Mouse (Mus musculus) 416B (cell line): ENCODE results near the gene Fam214a.

Experiments used
- DNase-seq: peaks from one replicate; pipeline ENCODE4 v3.0.0; 2011; ENCODE audit warnings: low read depth

Gene Fam214a

DNA sequence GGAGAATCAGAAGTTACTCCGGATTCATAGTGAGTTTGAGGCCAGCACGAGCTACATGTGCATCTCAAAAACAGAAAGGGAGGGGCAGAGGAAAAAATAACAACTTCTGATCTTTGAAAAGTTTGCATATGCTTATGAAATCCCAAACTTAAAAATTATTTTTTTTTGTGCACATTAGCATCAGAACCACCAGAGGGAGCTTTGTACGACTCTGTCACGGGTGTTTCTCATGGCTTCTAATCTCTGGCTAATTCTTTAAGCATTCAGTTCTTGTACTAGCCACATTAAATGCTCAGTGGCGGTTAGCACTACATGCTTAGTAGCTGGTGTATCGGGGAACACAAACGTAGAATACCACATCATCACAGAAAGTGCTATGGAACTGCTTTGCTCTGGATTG, 80.5 kb downstream of the Fam214a start:
- peak; percentile 56 for DNase-seq

DNA sequence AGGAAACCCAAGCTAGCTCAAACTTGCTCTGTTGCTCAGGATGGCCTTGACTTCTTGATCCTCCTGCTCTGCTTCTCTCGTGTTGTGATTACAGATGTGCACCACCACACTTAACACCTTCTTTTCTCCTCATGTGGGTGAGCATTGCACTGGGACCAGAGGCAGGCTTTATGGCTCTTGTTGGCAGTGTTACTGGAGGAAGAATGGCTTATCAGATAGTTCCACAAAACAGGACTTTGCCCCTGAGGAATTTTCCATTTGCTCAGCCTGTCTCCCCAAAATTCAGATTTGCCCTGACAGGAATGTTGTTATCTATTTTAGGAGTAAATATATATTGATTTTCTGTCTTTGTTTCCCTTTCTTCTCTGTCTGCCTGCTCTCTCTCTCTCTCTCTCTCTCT, 82.0 kb downstream of the Fam214a start:
- DNase-seq = no peak

DNA sequence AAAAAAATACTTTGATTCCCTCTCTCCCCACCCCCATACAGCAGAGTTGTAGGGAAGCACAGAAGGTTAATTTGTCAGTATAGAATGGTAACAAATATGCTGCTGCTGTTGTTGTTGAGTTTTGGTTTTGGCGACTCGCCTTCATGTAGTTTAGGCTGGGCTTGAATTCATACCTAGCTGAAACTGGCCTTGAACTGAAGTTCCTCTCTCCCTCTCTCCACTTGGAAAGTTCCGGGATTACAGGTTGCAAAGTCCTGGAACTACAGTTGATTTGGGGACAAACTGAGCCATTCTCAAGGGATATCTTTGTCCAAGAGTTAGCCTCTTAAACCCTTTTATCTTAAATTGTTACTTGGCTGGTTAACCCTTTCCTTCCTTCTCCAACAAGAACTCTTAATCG, 83.3 kb downstream of the Fam214a start:
- DNase-seq = no peak

DNA sequence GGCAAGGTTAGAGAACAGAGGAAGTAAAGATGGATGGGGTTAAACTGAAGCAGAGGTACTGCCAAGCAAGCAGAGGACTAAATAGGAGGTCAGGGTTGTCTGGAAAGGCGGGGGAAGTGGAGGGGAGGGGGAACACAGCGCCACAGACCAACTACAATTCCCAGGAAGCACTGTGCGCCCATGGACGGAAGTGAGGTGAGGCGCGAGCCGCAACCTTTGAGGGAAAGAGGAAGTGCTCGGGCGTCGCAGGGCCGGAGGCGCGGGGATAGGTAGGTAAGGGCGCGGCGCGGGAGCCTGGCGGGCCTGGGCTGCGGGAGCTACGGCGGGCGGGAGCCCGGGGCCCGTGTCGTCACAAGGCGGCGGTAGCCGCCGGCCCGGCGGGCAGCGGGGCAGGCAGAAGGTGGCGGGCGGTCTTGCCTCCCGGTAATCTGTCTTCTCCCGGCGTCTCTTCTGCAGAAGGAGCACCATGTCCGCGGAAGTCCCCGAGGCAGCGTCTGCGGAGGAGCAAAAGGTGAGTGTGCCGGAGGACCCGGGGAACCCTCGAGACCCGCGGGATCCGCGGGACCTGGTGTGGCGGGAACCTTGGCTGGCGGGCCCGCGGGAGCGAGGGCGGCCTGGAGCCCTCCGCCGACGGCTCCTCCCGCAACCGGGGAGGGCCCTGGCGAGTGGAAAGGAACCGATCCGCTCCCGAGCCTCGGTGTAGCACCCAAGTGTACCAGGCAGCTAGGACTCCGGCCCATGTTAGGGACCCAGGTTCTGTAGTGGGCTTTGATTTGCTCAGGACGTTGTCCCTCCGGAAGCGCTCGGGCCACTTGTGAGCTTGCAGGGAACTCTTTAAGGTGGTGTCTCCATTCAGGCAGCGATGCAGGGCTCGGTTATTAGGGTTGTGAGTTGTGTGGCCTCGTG, 85.0 kb downstream of the Fam214a start, which contains the start of gene Arpp19:
Gene Arpp19 (plus strand): TSS at position 164 of the 906 bp plus-strand sequence.
- peak; percentile 88 for DNase-seq

DNA sequence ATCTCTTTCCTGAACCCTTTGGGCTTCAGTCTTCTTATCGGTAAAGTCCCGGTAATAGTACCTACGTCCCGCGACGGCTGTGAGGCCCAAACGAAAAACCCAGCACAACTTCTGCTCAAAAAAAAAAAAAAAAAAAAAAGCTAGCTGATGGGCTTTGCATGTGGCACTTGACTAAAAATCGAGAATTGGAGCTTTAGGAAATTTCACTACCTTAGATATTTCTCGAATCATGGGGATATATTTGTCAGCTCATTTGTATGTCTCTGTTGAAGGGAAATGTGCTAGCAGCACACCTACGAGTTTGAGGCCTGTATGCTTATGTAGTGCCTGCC, 85.6 kb downstream of the Fam214a start:
- DNase-seq = peak; percentile 33

DNA sequence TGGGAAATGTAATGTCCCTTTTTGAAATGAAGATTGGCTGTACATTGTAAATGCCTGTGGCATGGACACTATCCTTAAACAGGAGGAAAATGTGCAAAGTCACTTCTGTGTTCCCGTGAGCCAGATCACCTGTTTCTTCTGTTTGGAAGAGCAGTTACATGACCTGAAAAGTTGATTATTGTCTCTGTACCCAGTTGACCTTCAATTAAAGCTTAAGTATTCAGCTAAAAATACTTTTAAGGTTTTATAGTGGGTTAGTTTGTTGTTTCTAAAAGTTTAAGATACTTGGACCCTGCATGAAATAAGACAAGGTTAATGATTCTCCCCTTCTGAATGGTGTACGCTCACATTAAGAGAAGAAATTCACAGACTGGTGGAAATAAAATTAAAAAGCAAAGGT, 87.9 kb downstream of the Fam214a start:
- no peak for DNase-seq

DNA sequence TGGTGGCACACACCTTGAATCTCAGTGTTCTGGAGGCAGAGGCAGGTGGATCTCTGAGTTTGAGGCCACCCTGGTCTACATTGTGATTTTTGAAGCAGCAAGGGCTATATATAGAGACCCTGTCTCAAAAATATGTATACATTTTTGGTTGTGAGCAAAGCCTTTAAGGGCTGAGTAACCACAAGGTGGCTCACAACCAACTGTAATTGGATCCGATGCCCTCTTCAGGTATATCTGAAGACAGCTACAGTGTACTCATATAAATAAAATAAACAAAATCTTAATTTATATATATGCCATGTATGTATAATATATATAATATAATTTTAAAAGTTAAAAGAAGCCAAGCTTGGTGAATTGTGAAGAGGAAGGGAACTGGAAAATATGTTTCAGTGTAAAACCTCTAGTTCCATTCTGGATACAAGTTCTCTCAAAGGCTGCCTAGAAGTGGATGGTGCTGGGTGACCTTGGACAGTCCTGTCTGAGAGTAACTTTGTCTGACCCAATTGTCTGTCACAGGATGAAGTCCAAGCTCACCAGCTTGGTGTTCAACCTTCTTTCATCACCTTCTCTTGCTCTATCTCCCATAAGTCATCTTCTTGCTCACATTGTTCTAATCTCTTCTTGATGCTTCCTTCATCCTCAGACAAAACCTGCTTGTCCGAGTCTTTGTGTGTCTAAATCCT, 89.3 kb downstream of the Fam214a start:
- no peak for DNase-seq

DNA sequence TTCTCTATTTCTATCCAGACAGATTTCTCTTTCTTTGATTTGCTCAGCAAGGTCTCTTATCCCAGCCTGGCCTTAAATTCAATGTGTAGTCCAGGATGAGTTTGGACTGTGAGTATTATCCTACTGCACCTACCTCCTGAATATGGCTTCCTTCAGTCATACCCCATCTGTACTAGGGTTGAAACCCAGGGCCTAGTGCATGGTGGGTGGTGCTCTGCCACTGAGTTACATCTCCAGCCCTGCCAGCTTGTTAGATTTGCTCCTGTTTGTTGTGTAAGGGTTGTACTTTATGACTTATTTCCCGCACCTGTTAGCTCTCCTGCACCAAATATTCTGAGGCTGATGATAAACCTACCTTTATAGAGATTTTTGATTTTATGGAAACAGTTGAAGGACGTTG, 90.5 kb downstream of the Fam214a start:
- no peak for DNase-seq

DNA sequence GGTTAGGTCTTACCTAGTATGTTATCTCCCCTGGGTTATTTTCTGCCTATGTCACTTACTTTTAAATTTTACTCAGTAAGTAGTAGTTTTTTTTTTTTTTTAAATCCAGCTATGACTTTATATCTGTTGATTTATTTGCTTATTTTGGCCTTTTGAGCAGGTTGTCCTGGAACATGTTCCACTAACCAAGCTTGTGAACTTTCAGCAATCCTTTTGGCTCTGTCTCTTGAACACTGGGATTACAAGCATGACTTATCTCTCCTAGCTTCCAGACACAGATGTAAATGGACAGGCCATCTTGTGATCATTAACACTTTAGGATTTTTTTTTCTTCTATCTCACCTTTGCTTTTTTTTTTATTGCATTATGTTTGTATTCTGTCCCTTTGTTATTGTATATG, 94.4 kb downstream of the Fam214a start:
- DNase-seq = no peak

DNA sequence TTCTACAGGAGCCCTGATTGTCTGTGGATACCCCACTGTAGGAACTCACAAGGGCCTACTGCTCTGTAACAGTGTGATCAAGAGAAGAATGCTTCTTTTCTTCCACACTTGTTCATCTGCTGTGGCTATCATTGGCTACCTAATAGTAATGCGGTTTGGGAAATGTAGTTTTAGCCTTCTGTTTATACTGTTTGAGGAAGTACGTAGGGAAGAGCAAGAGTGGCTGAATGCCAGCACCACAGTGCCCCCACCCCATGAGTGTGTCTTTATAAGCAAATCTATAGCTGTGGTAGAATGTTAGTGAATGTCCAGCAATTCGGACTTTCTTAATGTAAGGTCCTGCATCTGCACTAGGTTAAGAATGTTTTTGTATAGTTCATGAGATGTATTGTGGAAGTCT, 96.4 kb downstream of the Fam214a start:
- peak; percentile 53 for DNase-seq

DNA sequence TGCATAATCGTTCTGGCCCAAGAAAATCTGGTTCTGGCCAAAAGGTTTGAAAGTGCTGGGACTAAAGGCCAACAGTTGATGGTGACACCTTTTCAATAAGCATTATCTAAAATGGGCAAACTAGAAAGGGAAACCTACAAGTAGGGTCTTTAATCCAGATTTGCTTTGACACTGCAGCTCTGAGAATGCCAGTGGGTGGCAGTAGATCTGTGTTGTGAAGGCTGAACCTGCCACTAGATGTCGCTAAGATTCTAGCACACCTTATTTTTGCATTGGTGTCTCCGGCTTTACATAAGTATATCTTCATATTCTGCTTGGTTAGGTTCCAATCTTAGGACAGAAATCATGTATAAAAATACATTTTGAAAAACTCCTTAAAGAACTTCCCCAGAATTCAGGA, 97.3 kb downstream of the Fam214a start:
- DNase-seq = peak; percentile 85

DNA sequence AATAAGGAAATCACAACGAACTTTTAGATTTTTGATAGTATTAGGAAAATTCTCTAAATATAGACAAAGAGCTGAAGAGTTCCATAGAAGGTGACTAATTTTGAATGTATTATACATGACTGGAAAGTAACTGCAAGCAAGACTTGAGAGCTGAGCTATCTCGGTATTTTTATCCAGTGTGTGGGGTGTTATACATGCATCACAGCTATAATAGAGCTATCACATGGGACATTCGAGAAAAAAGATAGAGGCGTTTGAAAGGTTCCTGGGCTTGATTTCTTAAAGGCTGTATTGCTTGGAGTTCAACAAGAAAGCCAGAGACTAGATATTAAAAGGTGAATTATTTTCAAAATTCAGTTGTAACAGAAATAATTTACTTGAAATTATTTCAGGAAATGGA, 99.2 kb downstream of the Fam214a start:
- DNase-seq = no peak

DNA sequence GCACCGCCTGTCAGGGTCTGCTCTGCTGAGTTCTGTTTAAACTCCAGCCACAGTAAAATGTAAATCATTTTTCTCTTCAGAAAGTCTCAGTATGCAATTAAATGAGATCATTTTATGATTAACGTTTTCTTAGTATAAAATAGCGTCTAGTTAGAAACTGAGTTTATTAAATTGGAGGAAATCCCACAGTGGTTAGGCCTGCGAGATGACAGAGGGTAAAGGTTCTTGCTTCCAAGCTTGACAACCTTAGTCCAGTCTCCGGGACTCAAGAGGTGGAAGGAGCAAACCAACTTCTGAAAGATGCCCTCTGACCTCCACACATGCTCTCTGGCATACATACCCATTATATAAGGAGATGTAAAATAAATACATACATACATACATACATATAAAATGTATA, 102.4 kb downstream of the Fam214a start:
- DNase-seq = no peak

DNA sequence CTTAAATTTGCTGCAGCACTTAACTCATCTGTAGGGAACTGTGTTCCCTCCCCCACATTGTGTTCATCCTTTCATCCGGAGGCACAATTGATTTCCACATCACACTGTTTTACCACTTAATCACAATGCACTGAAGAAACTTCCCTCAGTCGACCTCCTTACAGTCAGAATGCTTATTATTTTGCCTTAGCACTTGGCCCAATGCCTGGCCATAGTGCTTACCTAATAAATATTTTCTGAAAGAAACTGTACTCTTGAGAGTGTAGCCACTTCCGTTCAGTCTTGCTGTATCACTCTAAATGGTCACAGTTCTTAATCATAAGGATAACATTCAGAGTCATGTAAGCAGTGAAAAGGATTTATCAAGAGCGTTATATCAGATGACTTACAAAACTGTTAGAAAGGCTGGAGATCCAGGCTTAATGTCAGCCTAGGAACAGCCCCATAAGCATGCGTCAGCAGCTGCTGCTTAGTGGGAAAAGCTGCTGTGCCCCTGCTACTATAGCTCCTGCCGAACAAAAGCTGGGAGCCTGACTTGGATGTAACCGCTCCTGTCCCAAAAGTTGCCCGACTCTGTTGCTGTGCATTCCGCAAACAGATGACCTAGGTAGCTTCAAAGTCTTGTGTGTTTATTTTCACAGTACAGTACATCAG, 112.1 kb downstream of the Fam214a start:
- DNase-seq = peak; percentile 56

DNA sequence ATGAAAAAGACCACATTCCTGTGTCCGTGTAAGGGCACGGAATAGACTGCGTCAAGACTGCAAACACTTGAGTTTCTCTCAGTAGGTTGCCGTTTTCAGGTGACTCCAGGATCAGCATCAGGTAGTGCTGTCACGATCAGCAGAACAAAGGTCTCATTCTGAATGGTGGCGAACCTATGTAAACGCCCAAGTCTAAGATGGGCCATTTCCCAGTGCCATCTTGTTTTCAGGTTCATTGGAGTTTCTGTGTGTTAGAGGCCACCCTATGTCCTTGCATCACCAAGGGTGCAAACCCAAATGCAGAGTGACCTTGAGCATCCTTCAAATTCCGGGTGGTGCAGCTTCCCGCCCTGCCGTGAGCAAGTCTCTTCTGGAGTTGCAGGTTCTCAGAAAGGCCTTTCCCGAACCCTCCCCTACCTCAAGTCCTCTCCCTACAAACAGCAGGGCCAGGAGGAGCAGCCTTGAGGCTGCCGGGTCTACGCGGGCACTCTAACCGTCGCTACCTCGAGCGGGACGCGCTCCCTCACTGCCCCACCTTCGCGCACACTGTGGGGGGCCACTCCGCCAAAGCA, 117.9 kb downstream of the Fam214a start, which contains the start of gene Myo5a:
Gene Myo5a (plus strand): TSS at position 559 of the 572 bp plus-strand sequence.
- no peak for DNase-seq

DNA sequence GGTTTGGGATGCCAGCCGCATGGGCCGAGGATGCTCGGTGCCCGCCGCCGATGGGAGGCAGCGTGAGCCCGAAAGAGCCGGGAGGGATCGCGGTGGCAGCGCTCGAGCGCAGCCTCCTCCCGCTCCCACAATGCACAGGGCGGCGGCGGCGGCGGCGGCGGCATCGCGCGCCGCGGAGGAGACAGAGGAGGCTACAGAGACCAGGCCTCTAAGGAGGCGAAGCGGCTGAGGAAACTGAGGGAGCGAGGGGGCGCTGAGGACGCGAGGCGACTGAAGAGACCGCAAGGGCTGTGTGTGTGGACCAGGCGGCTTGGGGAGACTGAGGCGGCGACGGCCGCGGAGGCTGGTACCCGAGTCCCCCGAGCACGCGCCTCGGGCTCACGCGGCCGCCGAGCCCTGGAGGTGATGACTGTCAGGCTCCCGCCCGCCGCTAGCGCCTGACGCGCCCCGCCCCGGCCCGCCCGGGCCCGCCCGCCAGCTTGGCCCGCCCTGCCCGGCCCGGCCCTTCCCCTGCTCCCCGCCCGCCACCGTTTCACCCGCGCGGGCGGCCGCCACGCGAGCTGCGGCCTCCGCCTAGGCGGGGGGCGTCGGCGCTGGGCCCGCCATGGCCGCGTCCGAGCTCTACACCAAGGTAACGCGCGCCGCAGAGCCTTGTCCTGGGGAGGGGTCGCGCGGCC, 118.5 kb downstream of the Fam214a start:
- DNase-seq = peak; percentile 80

DNA sequence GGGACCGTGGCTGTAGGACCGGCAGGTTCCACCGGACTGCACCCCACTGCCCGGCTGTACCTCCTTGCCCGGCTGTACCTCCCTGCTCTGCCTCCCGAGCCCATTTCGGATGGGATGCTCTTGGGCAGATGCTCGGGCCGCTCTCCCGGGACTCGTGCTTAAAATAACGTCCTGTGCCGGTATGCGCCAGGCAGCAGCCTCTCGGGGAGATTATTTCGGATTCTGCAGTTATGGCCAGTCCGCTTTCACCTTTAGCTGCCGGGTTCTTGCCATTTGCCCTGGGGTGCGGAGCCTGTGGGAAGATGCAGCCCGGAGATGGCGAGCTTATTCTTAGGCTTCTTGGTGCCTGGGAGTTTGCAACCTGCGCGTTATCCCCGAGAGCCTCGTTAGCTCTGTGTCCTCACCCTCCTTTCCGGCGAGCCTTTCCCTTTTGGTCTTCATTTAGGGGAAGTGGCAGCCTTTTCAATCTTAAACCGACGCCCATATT, 119.1 kb downstream of the Fam214a start:
- peak; percentile 74 for DNase-seq

DNA sequence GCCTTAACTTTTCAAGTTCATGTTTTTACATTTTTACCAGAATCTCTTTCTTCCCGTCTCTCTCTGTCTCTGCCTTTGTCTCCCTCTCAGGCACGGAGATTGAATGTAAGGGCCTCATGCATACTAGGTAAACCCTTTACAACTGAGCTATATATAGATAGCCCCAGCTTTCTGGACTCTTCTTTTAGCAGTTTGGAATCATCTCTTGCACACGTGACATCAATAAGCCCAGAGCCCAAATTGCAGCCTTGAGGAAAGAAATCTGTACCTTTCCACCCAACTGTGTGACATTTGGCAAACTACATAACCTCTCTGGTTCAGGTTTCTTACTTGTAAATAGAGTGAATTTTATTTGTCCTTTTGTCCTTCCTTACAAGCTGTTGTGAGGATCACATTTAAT, 119.7 kb downstream of the Fam214a start:
- no peak for DNase-seq

DNA sequence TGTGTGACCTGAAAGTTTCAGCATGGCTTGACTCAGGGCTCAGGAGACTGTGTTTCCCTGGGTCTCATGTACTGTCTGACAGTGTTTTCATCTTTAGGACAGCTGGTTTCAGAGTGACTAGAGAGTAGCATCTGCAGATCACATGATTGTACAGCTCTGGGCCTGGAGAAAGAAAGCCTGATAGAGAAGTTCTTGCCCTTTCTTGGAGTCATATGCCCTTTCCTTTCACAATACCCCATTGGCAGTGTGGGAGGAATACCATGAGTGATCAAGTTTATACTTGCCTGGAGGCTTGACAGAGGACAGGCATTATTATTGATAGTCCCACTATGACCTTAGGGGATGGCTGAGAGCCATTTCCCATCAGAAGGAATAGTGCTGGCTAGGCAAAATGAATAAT, 124.5 kb downstream of the Fam214a start:
- no peak for DNase-seq
